Mouse (Mus musculus): Measurements from ENCODE around the gene Cdkal1. TPM values are rescaled to one million over a fixed set of nuclear protein-coding genes. Genes with fewer than 3 reads are reported as not detected.

The Cdkal1 gene
- total and polyA plus RNA-seq, 3 experiments, result 8.7 to 13.7 (median 9.5) TPM

- H3K27me3 ChIP-seq (replicated peaks), result no peaks in the 10 kb centered on the region
- peaks cover 13 to 42% of the 10 kb centered on the region in 2 experiments for H3K4me1 ChIP-seq (ENCODE audit: control insufficient read depth in 1 of 2, insufficient read depth in 2 of 2)
- H3K27ac ChIP-seq (ENCODE audit: insufficient read depth, low read depth), result no peak overlapping the region
- in situ Hi-C loops (cut with MboI; ENCODE audit: low pct_ligation_motif_present, low pct_unique_long_range_greater_than_20kb, low sequenced_read_pairs), result no loop called here
- DNase-seq (ENCODE audit: extremely low read depth), result no peak
- no peak overlapping the region for H3K4me2 ChIP-seq (ENCODE audit: insufficient read depth, low read depth, poor library complexity, severe bottlenecking)
- H3K36me3 ChIP-seq (replicated peaks in 1 of 2; ENCODE audit: control insufficient read depth in 1 of 2, insufficient read depth in 1 of 2, low read length in 1 of 2), result peaks cover 0 to 5% of the 10 kb centered on the region in 2 experiments
- H3K79me2 ChIP-seq (replicated peaks; ENCODE audit: control insufficient read depth, extremely low read depth, insufficient read depth, poor library complexity, severe bottlenecking), result no peaks in the 10 kb centered on the region
- H3K9me3 ChIP-seq (replicated peaks; ENCODE audit: low read length), result peaks cover 6% of the 10 kb centered on the region
- dilution Hi-C loops (cut with MboI; ENCODE audit: extremely low pct_ligation_motif_present, extremely low pct_unique_long_range_greater_than_20kb, low sequenced_read_pairs), result no loop called here
- no peak overlapping the region for H3K9ac ChIP-seq (ENCODE audit: insufficient read depth, low read depth)
- H3K4me3 ChIP-seq (replicated peaks in 1 of 3; ENCODE audit: low read depth in 2 of 3, low read length in 2 of 3, poor library complexity in 1 of 3), result no peak overlapping the region
- no peak for TF ChIP-seq MAX (IDR thresholded peaks at IDR 0.05; ENCODE audit: low read length)
- TF ChIP-seq SIN3A (IDR thresholded peaks at IDR 0.05; ENCODE audit: low read length), result no peak
- TF ChIP-seq TBP (conservative IDR thresholded peaks at IDR 0.05; ENCODE audit: low read depth, low read length), result no peak
- no peak for TF ChIP-seq MXI1 (IDR thresholded peaks at IDR 0.05; ENCODE audit: low read depth, low read length)
- TF ChIP-seq MAFK (IDR thresholded peaks at IDR 0.05; ENCODE audit: insufficient replicate concordance, low read length), result no peak
- no peak for TF ChIP-seq JUND (conservative IDR thresholded peaks at IDR 0.05; ENCODE audit: low read depth, low read length)
- TF ChIP-seq ELF1 (IDR thresholded peaks at IDR 0.05; ENCODE audit: low read depth, low read length), result no peak
Measured at GRCm38 (mm10) chr13:29590685-29591084, 264.8 kb downstream of the Cdkal1 start.

- no peak overlapping the region for H3K27ac ChIP-seq (ENCODE audit: insufficient read depth, low read depth)
- in situ Hi-C loops (cut with MboI; ENCODE audit: low pct_ligation_motif_present, low pct_unique_long_range_greater_than_20kb, low sequenced_read_pairs) (no loop called here), dilution Hi-C loops (cut with MboI; ENCODE audit: extremely low pct_ligation_motif_present, extremely low pct_unique_long_range_greater_than_20kb, low sequenced_read_pairs) (no loop called here)
- H3K4me2 ChIP-seq (ENCODE audit: insufficient read depth, low read depth, poor library complexity, severe bottlenecking), result no peak overlapping the region
- no peaks in the 10 kb centered on the region for H3K79me2 ChIP-seq (replicated peaks; ENCODE audit: control insufficient read depth, extremely low read depth, insufficient read depth, poor library complexity, severe bottlenecking)
- peaks cover 6% of the 10 kb centered on the region for H3K9me3 ChIP-seq (replicated peaks; ENCODE audit: low read length)
- peaks cover 0 to 5% of the 10 kb centered on the region in 2 experiments for H3K36me3 ChIP-seq (replicated peaks in 1 of 2; ENCODE audit: control insufficient read depth in 1 of 2, insufficient read depth in 1 of 2, low read length in 1 of 2)
- no peak overlapping the region for H3K4me3 ChIP-seq (replicated peaks in 1 of 3; ENCODE audit: low read depth in 2 of 3, low read length in 2 of 3, poor library complexity in 1 of 3)
- no peak for DNase-seq (ENCODE audit: extremely low read depth)
- H3K9ac ChIP-seq (ENCODE audit: insufficient read depth, low read depth), result no peak overlapping the region
- no peaks in the 10 kb centered on the region for H3K27me3 ChIP-seq (replicated peaks)
- TF ChIP-seq PAX5 (IDR thresholded peaks at IDR 0.05; ENCODE audit: low read length) (no peak), MAX (IDR thresholded peaks at IDR 0.05; ENCODE audit: low read length) (no peak), POLR2AphosphoS2 (IDR thresholded peaks at IDR 0.05; ENCODE audit: low read depth, low read length) (no peak), ZNF384 (IDR thresholded peaks at IDR 0.05; ENCODE audit: low read depth, low read length) (no peak), MAFK (IDR thresholded peaks at IDR 0.05; ENCODE audit: insufficient replicate concordance, low read length) (no peak), ETS1 (conservative IDR thresholded peaks at IDR 0.05; ENCODE audit: low read depth, low read length) (no peak), ZMIZ1 (IDR thresholded peaks at IDR 0.05; ENCODE audit: low read depth, low read length) (no peak), UBTF (IDR thresholded peaks at IDR 0.05; ENCODE audit: low read depth, low read length) (no peak), RCOR1 (conservative IDR thresholded peaks at IDR 0.05; ENCODE audit: low read depth, low read length) (no peak), ELF1 (IDR thresholded peaks at IDR 0.05; ENCODE audit: low read depth, low read length) (no peak), USF2 (conservative IDR thresholded peaks at IDR 0.05; ENCODE audit: low read depth, low read length) (no peak), JUN (IDR thresholded peaks at IDR 0.05; ENCODE audit: insufficient read depth, low read depth, low read length) (no peak), NELFE (IDR thresholded peaks at IDR 0.05; ENCODE audit: low read depth, low read length) (no peak), JUND (conservative IDR thresholded peaks at IDR 0.05; ENCODE audit: low read depth, low read length) (no peak), MYC (IDR thresholded peaks at IDR 0.05; ENCODE audit: low read depth, low read length) (no peak), SIN3A (IDR thresholded peaks at IDR 0.05; ENCODE audit: low read length) (no peak), CHD2 (IDR thresholded peaks at IDR 0.05; ENCODE audit: low read length) (no peak)
- peaks cover 13 to 42% of the 10 kb centered on the region in 2 experiments for H3K4me1 ChIP-seq (ENCODE audit: control insufficient read depth in 1 of 2, insufficient read depth in 2 of 2)
Measured at GRCm38 (mm10) chr13:29590164-29590563, 265.3 kb downstream of the Cdkal1 start.
